Mouse (Mus musculus) ES-E14 (cell line): ENCODE results near the gene 1700011L22Rik. TPM values are rescaled to one million over a fixed set of nuclear protein-coding genes. Genes with fewer than 3 reads are reported as not detected.

Experiments
- DNase-seq: peaks from one replicate; pipeline ENCODE4 v3.0.0-alpha.2; 2013; ENCODE audit warnings: low read depth, low spot score
- H3K27ac ChIP-seq: 2 replicates; pipeline ENCODE4 v1.5.1; 2012; ENCODE audit warnings: low read depth, mild to moderate bottlenecking, low read length, moderate library complexity, mixed read lengths; ENCODE audit not compliant: poor library complexity, insufficient read depth, severe bottlenecking
- H3K36me3 ChIP-seq: 2 replicates; pipeline ENCODE4 v1.6.1; 2012; ENCODE audit warnings: mild to moderate bottlenecking, low read length, moderate library complexity, mixed read lengths; ENCODE audit not compliant: control insufficient read depth, poor library complexity, insufficient read depth, severe bottlenecking
- H3K4me1 ChIP-seq, 2 experiments: fragments of 150-350 bp in 1 of 2; sonication (generic) in 1 of 2; 2 replicates each; pipeline ENCODE4 v1.6.1; 2012; ENCODE audit warnings: low read length in 2 of 2, mild to moderate bottlenecking in 1 of 2, mixed read lengths in 1 of 2; ENCODE audit not compliant: control insufficient read depth in 2 of 2, insufficient read depth in 2 of 2, poor library complexity in 1 of 2
- H3K4me3 ChIP-seq, 2 experiments: fragments of 150-350 bp in 1 of 2; sonication (generic) in 1 of 2; 2 replicates each; pipeline ENCODE4 v1.5.1; 2012; ENCODE audit warnings: low read length in 2 of 2, low read depth in 1 of 2, mild to moderate bottlenecking in 1 of 2, mixed read lengths in 1 of 2; ENCODE audit not compliant: insufficient read depth in 1 of 2, poor library complexity in 1 of 2, severe bottlenecking in 1 of 2
- H3K9ac ChIP-seq: 2 replicates; pipeline ENCODE4 v1.6.1; 2012; ENCODE audit warnings: low read depth, mild to moderate bottlenecking, low read length, mixed read lengths; ENCODE audit not compliant: poor library complexity, insufficient read depth, severe bottlenecking
- H3K9me3 ChIP-seq: fragments of 150-350 bp; sonication (generic); 2 replicates; pipeline ENCODE4 v1.6.1; 2012; ENCODE audit warnings: low read depth, mild to moderate bottlenecking, low read length; ENCODE audit not compliant: control insufficient read depth, insufficient read depth
- CHD2 ChIP-seq: IDR thresholded peaks from 2 replicates; pipeline ENCODE4 v1.6.1; 2014; ENCODE audit warnings: mild to moderate bottlenecking, low read depth, low read length, inconsistent platforms
- HCFC1 ChIP-seq: IDR thresholded peaks from 2 replicates; pipeline ENCODE4 v1.6.1; 2012; ENCODE audit warnings: low read length, inconsistent platforms, borderline replicate concordance; ENCODE audit not compliant: insufficient read depth
- MAFK ChIP-seq: IDR thresholded peaks from 2 replicates; pipeline ENCODE4 v1.6.1; 2014; ENCODE audit warnings: mild to moderate bottlenecking, low read depth, low read length, inconsistent platforms; ENCODE audit not compliant: insufficient read depth
- ZC3H11A ChIP-seq: IDR thresholded peaks from 2 replicates; pipeline ENCODE4 v1.6.1; 2012; ENCODE audit warnings: low read depth, mild to moderate bottlenecking, inconsistent platforms, low read length, borderline replicate concordance
- ZNF384 ChIP-seq: IDR thresholded peaks from 2 replicates; pipeline ENCODE4 v1.6.1; 2012; ENCODE audit warnings: low read depth, low read length, inconsistent platforms
- in situ Hi-C, 2 experiments: fragments of 600-800 bp; cut with MboI; formaldehyde crosslinking; loops; one replicate each; pipeline ENCODE4 v1.15.1; 2025; ENCODE audit warnings: low sequenced_read_pairs in 2 of 2, inconsistent platforms in 1 of 2; ENCODE audit not compliant: unreplicated experiment in 2 of 2
- total RNA-seq: library from RNA; depleted of rRNA; stranded (reverse); fragments of 300-350 nt; gene quantifications from 2 replicates; pipeline ENCODE4 v1.2.3, GENCODE M21; 2012

The 1700011L22Rik gene
- total RNA-seq, 1 experiment, result not detected

DNA sequence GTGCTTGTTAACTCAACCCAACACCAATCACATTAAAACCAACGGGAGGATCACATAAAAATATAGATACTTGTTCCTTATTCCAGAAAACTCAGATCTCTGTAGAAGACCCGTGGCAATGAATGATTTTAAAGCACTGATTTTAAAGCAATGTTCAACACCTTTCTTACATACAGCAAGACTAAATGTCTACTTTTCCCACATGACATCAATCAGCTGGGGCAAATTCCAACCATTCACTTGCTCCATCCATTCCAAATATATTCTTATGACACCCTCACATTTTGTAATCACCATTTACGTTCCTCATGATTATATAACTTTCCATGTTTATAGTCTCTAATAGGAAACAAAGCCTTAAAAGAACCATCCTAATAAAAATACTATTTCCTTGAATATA is 45.5 kb upstream of the 1700011L22Rik start:
- no peak overlapping the region for H3K27ac ChIP-seq
- H3K4me3 ChIP-seq, result peak overlapping the region in 1 of 2 experiments; percentile 76; a peak in 3 of 4 replicates
- H3K4me1 ChIP-seq, result no peaks in the 10 kb centered on the region; a peak in 1 of 4 replicates
- no peak overlapping the region for H3K9ac ChIP-seq
- TF ChIP-seq ZC3H11A (no peak), ZNF384 (no peak), MAFK (no peak), CHD2 (no peak), HCFC1 (no peak)
- H3K9me3 ChIP-seq, result no peaks in the 10 kb centered on the region
- in situ Hi-C loops, result no loop called here
- DNase-seq, result no peak
- no peaks in the 10 kb centered on the region for H3K36me3 ChIP-seq

DNA sequence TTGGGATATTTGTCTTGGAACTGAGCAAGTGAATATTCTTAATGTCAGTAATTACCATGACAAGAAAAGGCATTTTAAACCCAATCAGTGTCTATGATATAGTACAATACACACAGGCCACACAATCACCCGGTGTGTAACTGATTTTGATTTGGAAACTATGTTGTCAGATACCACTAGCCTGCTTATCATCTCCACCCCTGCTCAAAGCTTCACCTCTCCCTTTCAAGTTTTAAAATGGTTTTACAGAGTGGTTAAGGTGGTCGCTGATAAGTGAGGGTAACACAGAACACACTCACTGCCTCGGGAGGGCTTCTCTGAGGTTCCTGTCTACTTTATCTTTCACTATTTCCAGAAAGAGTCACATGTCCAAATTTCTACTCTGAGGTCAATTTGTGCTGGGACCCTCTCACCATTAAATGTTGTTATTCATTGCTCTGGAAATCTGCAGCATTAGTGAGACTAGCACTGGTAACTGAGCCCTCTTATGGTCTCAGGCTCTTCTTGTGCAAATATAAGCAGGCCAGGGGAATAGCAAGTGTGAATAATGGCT is 44.4 kb upstream of the 1700011L22Rik start:
- no peak overlapping the region for H3K27ac ChIP-seq
- H3K36me3 ChIP-seq, result no peaks in the 10 kb centered on the region
- DNase-seq, result no peak
- in situ Hi-C loops, result no loop called here
- H3K4me1 ChIP-seq, result no peaks in the 10 kb centered on the region; a peak in 1 of 4 replicates
- no peak for TF ChIP-seq ZC3H11A
- H3K9ac ChIP-seq, result no peak overlapping the region
- H3K4me3 ChIP-seq, result no peak overlapping the region
- no peaks in the 10 kb centered on the region for H3K9me3 ChIP-seq

DNA sequence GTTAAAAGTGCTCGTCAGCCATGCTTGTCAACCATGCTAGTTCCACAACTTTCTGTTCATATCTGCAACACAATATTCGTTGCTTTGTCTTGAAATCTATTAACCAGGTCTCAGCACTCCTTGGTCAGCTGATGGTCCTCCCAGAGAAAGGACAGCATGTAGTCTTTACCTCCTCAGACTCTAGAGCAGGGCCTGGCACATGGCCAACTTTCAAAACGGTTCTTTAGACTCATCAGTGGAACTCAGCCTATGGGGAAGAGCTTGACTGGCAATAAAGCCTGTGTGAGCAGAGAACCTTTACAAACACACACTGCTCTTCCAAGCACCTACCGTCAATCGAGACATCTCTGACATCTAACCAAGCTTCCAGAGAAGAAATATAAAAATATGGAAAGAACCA is 41.2 kb upstream of the 1700011L22Rik start:
- H3K36me3 ChIP-seq, result no peaks in the 10 kb centered on the region

DNA sequence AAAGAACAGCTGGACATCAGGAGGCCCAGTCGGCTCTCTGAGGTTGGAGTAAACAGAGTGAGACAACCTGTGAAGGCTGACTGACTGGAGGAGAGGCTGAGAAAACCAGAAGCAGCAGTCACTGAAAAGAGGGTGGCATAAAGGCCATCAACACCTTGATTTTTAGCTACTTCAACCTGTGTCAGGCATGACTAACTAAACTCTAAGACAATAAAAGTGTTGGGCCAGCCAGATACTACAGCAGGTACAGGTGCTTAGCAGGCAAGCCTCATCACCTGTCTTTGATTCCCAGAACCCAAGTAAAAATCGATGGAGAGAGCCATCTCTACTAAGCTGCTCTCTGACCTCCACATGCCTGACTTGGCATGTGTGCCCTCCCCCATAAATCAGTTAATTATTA is 40.3 kb upstream of the 1700011L22Rik start:
- no peaks in the 10 kb centered on the region for H3K36me3 ChIP-seq
- in situ Hi-C loops, result no loop called here
- no peak for TF ChIP-seq ZNF384
- TF ChIP-seq MAFK, result no peak
- no peak for TF ChIP-seq CHD2
- TF ChIP-seq ZC3H11A, result no peak
- no peak for TF ChIP-seq HCFC1
- no peaks in the 10 kb centered on the region for H3K9me3 ChIP-seq
- H3K9ac ChIP-seq, result no peak overlapping the region
- H3K4me1 ChIP-seq, result no peaks in the 10 kb centered on the region
- DNase-seq, result no peak
- H3K27ac ChIP-seq, result no peak overlapping the region
- H3K4me3 ChIP-seq, result no peak overlapping the region

More for the DNA sequence above, 41.2 kb upstream of the 1700011L22Rik start:
- DNase-seq, result no peak
- Histone ChIP-seq H3K9ac (no peak overlapping the region), H3K4me3 (no peak overlapping the region), H3K4me1 (no peaks in the 10 kb centered on the region; a peak in 1 of 4 replicates), H3K9me3 (no peaks in the 10 kb centered on the region), H3K27ac (no peak overlapping the region)
- in situ Hi-C loops, result no loop called here
- TF ChIP-seq ZNF384, result no peak
- TF ChIP-seq ZC3H11A, result no peak
- no peak for TF ChIP-seq MAFK
- TF ChIP-seq CHD2, result no peak
- no peak for TF ChIP-seq HCFC1

DNA sequence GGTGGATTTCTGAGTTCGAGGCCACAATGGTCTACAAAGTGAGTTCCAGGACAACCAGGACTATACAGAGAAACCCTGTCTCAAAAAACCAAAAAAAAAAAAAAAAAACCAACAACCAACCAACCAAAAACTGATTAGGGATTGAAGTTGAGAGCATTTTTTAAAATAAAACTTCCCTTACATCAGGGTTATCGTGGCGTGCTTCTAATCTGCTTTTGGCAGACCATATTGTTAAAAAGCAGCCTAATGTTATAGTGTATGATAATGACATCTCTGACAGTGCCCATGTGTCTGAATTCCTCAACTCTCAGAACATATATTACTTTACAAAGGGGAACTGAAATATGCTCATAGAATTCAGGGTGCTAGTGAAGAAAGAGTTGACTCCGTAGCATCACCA is 39.9 kb upstream of the 1700011L22Rik start:
- H3K36me3 ChIP-seq, result no peaks in the 10 kb centered on the region
- no peaks in the 10 kb centered on the region for H3K9me3 ChIP-seq
- H3K4me3 ChIP-seq, result no peak overlapping the region
- no peak for DNase-seq
- H3K27ac ChIP-seq, result no peak overlapping the region
- in situ Hi-C loops, result no loop called here
- TF ChIP-seq ZC3H11A, result no peak
- no peak for TF ChIP-seq ZNF384
- TF ChIP-seq HCFC1, result no peak
- no peak for TF ChIP-seq MAFK
- no peak for TF ChIP-seq CHD2
- H3K9ac ChIP-seq, result no peak overlapping the region
- H3K4me1 ChIP-seq, result no peaks in the 10 kb centered on the region
